Mouse (Mus musculus): ENCODE data around the gene Lyzl4.

Lyzl4 gene

GRCm38 (mm10) chr9:121647026-121647425, 5.1 kb upstream of the Lyzl4 start:
- no peak for DNase-seq

GRCm38 (mm10) chr9:121644855-121645254, 3.0 kb upstream of the Lyzl4 start:
- DNase-seq: no peak

DNA sequence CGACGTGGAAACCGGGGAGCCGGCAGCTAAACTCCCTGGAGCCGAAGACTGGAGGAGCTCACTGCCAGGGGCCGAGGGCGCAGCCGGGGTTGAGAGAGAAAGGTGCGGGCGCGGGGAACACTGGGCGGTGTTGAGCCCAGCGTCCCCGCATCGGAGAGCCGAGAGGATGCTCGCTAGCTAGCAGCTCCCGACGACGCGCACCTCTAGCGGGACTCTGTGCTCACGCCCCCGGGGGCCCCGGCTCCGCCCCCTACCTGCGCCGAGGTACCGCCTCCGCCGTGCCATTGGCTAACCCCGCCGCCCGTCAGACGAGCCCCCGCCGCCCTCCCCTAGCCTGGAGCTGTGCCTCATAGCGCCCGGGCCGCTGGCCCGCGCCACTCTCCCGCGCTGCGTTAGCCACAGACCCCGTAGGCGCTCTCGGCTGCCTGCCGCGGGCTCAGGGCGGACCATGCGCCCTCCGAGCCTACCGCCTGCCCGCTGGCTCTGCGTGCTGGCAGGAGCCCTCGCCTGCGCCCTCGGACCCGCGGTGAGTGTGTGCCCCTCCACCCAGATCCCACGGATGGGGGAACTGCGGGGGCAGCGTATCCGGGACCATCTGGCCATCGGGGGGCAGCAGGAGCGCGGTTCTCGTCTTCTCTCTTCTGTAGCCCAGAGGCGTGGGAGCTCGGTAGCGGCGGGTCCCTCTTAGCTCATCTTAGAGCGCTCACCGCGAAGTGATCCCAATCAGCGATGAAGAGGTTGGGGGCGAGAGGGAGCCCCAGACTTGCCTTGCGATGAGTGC, 695 bp upstream of the Lyzl4 start, which contains the start of gene Vipr1:
Gene Vipr1, plus strand, starts transcription at position 316 of the 781 bp plus-strand sequence.
- DNase-seq: peak; percentile 83

DNA sequence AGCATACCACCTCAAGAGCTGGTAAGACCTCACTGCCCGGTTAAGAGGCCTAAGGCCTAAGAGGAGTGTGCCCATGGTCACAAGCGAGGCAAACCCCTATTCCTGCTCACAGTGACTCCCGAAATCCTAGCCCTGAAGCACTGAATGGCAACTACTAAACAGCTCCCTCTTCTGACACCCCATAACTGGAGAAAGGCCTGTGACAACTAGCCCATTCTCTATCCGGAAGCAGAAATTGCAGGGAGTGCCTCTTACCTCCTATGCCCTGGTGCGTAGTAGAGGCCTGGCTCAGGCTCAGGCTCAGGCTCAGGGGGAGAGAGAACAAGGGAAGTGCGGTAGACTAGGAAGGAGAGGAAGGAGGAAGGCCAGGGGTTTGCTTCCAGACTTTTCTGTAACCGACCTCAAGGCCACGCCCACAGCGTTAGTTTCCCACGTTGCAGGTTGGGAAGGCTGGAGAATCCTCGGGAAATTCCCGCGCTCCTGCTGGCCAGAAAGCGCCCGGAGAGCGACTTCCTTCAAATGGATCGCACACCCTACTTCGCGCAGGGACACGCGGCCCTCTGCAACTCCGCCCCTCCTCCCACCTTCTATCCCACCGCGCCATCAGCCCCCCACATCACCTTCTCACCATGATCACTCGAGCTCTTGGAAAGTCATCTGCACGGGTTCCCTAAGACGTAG, 521 bp downstream of the Lyzl4 start:
- DNase-seq: peak in 1 of 2 experiments; percentile 21

DNA sequence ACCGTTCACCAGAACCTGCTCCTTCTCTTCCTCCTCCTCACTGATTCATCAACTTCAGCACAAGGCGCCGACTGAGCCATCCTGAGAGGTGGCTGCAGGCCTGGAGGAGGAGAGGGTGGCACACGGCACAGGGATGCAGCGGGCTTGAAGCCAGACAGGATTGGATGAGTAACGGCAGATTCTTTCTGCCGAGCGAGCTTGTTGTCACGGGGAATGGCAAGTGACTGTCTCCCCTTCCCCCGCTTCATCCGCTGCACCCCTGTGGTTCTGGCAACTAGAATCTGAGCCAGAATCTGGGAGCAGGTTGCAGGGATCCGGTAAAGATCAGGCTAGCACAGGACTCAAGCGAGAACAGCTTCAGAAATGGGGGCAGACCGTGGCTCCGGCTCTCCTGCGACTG, 2.1 kb downstream of the Lyzl4 start:
- DNase-seq: no peak

DNA sequence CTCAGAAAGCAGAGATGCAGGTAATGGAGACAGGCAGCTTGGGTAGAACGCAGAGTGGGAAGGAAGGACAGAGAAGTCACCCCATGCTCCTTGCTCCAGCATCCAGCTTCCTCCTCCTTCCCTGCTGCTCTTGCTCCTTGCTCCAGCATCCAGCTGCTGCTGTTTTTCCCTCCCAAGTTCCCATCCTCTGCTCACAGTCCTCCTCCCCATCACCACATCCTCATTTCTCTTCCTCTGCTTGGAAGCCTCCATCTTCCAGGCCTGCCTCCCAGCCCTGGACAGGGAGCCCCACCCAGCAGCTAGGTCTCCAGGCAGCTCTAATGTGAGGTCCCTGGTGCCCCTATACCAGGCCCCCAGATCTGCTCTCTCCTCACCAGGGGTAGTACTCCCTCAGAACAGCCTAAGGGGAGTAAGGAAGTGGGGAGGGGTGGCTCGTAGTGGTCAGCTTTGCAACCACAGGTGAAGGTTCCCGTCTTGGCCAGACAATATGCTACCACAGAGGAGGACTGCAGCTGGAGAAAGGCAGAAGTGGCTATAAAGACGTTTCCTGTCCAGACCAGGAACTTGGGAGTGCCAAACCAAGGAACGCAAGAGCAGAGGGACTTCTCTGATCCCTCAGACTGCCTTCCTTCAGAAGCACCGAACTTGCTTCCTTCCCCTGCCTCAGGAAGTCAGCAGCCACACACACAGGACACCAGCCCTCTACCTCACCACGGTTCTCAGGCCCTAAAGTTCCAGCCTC, 5.9 kb downstream of the Lyzl4 start:
- DNase-seq: peak in 1 of 2 experiments; percentile 33

GRCm38 (mm10) chr9:121633306-121633705, 8.6 kb downstream of the Lyzl4 start:
- DNase-seq: no peak

DNA sequence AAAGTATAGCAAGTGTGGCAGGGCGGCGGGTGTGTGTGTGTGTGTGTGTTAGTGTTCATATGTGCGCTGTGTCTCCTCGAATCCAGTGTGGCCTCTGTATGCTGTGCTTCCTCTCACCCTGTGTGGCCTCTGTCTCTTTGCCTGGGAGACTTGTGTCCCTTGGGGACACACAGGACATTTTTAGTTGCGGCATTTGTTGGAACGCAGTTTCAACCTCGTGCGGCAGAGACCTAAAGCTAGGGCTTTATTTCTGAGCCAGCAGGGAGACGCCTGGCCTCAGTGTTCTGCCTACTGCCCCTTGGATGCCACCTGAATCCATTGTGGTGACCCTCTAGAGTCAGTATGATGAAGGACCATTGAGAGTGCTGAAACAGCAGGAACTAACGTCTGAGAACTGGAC, 9.0 kb downstream of the Lyzl4 start:
- no peak for DNase-seq

- peak in 1 of 2 experiments; percentile 26 for DNase-seq
These were observed 9.9 kb downstream of the Lyzl4 start for GRCm38 (mm10) chr9:121631946-121632345.

GRCm38 (mm10) chr9:121630627-121631026, 11.3 kb downstream of the Lyzl4 start:
- no peak for DNase-seq

DNA sequence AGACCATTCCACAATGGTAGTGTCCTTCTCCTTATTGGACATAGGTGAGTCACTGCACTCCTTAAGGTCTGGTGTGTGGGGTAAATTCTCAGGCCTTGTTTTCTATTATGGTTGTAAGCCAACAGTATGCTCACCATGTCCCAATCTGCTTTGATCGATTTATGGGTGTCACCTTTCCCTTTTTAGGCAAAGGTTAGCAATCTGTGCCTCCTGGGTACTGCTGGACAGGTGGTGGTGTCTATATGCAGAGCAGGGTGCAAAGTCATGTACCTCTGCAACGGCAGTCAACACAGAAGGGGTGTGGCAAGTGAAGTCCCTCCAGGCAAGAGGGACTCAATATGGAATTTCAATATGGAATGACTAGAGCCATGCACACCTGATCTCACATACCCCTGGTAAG, 17.0 kb downstream of the Lyzl4 start:
- no peak for DNase-seq

DNA sequence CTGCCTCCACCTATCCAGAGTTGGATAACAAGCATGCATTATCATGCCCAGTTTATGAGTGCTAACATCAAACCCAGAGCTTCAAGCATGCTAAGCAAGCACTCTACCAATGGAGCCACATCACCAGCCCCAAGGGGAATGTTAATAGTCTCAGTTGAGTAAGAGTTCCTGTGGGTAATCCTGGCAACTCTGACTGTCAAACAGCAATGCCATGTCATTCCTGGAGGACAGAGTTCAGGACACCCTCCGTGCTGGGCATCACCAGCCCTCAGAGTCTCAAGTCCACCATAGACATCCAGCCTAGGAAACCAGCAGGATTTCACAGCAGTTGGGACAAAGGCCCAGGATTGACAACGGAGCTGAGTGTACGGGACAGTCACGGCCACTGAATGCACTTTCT, 18.7 kb downstream of the Lyzl4 start:
- no peak for DNase-seq

GRCm38 (mm10) chr9:121619441-121619840, 22.5 kb downstream of the Lyzl4 start:
- no peak for DNase-seq

DNA sequence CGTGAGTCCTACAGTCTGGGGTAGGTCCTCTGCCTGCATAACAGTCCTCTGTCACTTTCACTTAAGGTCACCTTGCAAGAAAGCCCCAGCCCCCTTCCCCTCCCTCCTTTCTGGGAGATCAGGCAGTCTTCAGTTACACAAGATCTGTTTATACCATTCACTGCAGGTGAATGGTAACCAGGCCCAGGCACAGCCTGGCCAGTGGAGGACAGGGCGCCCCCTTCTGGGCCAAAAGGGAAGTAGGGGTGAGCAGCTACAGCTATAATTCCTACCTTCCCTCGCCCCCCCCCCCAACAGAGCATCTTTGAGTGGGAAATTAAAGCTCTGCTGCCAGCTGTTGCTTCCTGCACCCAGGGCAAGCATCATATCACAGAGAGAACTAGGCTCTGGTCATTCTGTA, 25.4 kb downstream of the Lyzl4 start:
- DNase-seq: peak in 1 of 2 experiments; percentile 37

DNA sequence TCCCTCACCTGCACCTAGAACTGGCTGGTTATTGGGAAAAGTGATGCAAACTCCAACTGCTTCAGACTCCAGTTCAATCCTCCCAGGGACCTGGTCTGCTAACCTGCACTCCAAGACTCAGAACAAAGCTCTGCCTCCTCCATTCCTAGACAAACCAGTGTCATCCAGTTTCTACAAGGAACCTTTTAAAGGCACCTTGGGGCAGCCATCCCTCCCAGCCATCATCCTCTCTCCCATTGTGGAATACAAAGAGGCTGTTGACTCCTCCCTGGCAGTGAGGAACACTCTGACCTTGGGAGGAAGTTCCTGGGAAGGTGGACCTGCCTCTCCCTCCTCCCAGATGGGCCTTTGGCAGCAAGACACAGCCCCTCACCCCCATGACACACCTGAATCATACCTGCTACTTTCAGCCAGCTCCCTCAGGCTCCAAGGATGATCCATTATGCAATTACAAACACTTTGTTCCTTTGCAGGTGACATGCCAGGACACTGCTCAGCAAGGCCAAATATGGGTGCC, 27.6 kb downstream of the Lyzl4 start:
- no peak for DNase-seq

- DNase-seq: no peak
These were observed 28.7 kb downstream of the Lyzl4 start for GRCm38 (mm10) chr9:121613192-121613591.

DNA sequence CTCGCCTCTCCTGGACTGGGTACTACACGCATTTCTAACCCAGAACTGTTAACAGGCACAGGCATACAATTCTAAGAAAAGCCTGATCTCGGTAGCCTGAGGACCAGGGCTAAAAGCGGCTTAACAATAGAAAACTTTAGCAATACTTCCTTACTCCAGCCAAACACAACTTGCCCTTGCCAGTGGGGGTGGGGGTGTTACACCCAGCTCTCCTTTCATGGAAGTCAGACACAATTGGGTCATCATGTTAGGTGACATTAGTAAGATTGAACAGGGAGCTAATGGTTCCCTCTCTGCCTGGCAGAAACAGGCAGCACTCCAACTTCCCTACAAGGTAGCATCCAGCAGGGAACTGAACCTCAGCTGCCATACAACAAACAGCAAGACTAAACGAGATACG, 32.5 kb downstream of the Lyzl4 start:
- no peak for DNase-seq

DNA sequence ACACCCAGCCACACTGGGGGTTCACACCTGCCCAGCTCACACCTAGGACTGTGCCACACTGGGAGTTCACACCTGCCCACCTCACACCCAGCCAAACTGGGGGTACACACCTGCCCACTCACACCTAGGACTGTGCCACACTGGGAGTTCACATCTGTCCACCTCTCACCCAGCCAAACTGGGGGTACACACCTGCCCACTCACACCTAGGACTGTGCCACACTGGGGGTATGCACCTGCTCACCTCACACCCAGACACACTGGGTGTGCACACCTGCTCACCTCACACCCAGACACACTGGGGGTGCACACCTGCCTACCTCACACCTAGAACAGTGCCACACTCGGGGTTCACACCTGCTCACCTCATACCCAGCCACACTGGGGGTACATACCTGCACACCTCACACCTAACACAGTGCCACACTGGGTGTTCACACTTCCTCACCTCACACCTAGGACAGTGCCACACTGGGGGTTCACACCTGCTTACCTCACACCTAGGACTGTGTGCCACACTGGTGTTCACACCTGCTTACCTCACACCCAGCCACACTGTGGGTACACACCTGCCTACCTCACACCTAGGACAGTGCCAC, 35.3 kb downstream of the Lyzl4 start:
- DNase-seq: no peak

GRCm38 (mm10) chr9:121605414-121606278, 36.2 kb downstream of the Lyzl4 start:
- peak; percentile 68 to 79 for DNase-seq

GRCm38 (mm10) chr9:121602381-121602780, 39.5 kb downstream of the Lyzl4 start:
- DNase-seq: peak; percentile 21 to 36

GRCm38 (mm10) chr9:121600861-121601427, 41.0 kb downstream of the Lyzl4 start:
- peak; percentile 15 to 43 for DNase-seq
